Mouse (Mus musculus) intestine, postnatal 0 days (tissue): ENCODE data around the gene Gpr37l1. TPM values are rescaled to one million over a fixed set of nuclear protein-coding genes. Genes with fewer than 3 reads are reported as not detected.

Source experiments
- ATAC-seq: fragments of 200-750 bp; cut with Nextera tagmentation; 2 replicates; pipeline ENCODE4 v1.8.0; 2017; ENCODE audit warnings: mild to moderate bottlenecking, moderate TSS enrichment, moderate library complexity
- H3K27ac ChIP-seq: fragments of 300-500 bp; sonication (generic); 2 replicates; pipeline ENCODE4 v1.5.1; 2014; ENCODE audit warnings: mild to moderate bottlenecking, low read depth, low read length, moderate library complexity
- H3K27me3 ChIP-seq: fragments of 300-500 bp; sonication (generic); replicated peaks from 2 replicates; pipeline ENCODE4 v1.6.1; 2014; ENCODE audit warnings: low read length, mixed read lengths; ENCODE audit not compliant: control insufficient read depth, insufficient read depth
- H3K36me3 ChIP-seq: fragments of 300-500 bp; sonication (generic); 2 replicates; pipeline ENCODE4 v1.6.1; 2014; ENCODE audit warnings: mild to moderate bottlenecking, moderate library complexity; ENCODE audit not compliant: control insufficient read depth, insufficient read depth
- H3K4me1 ChIP-seq: fragments of 300-500 bp; sonication (generic); replicated peaks from 2 replicates; pipeline ENCODE4 v1.6.1; 2014; ENCODE audit warnings: antibody characterized with exemption, low read length, mixed read lengths; ENCODE audit not compliant: control insufficient read depth, insufficient read depth
- H3K4me2 ChIP-seq: fragments of 300-500 bp; sonication (generic); replicated peaks from 2 replicates; pipeline ENCODE4 v1.6.1; 2014; ENCODE audit warnings: low read depth, mild to moderate bottlenecking, moderate library complexity
- H3K4me3 ChIP-seq: fragments of 300-500 bp; sonication (generic); 2 replicates; pipeline ENCODE4 v1.5.1; 2014; ENCODE audit warnings: low read depth, low read length
- H3K9ac ChIP-seq: fragments of 300-500 bp; sonication (generic); 2 replicates; pipeline ENCODE4 v1.6.1; 2014; ENCODE audit warnings: mild to moderate bottlenecking, low read depth, low read length
- H3K9me3 ChIP-seq: fragments of 300-500 bp; sonication (generic); 2 replicates; pipeline ENCODE4 v1.6.1; 2016; ENCODE audit warnings: mixed run types; ENCODE audit not compliant: control insufficient read depth
- CTCF ChIP-seq: sonication (generic); IDR thresholded peaks from 2 replicates; pipeline ENCODE4 v1.5.1; 2016; ENCODE audit warnings: low read depth, mild to moderate bottlenecking, control low read depth, antibody characterized with exemption, moderate library complexity
- WGBS: fragments of 180-500 bp; shearing (Covaris S2); extraction: QIAGEN DNeasy Blood & Tissue Kit; methylation state at CpG from one replicate; pipeline ENCODE4 v1.1.7; 2014; 5-methylcytosine and 5-hydroxymethylcytosine counted together
- polyA plus RNA-seq: library from polyadenylated mRNA; unstranded; fragments of >200 nt; fragmentation: Nextera tagmentation; extraction: Ambion mirVana; gene quantifications from 2 replicates; pipeline ENCODE4 v1.2.1, GENCODE M21; 2015

Gpr37l1 gene
- polyA plus RNA-seq, 1 experiment from 2014 or later: 2.0 TPM

DNA sequence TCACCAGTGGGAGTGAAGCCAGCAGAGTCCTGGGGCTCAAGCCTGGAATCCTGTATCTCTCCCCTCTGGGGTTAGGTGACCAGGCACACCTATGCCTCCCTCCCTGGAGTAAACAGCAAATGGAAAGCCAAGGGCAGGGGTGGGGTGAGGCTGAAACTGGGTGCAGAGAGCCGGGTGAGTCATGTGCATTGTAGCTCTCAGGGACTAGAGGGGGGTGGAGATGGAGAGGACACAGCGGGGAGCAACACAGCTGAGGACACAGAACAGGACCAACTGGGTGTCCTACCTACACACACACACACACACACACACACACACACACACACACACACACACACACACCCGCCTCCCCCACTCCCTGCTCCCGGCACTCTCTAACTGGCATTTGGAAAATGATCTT lies 16.0 kb upstream of the Gpr37l1 start:
- no peak for TF ChIP-seq CTCF
- Histone ChIP-seq H3K27ac (peak overlapping the region; percentile 84), H3K4me2 (0 out of 2 replicates have a peak overlapping the region, but pooled peaks have one; percentile 9), H3K27me3 (no peaks in the 10 kb centered on the region), H3K9ac (peak overlapping the region; percentile 17; the same call in 1 of the 2 replicates), H3K36me3 (no peaks in the 10 kb centered on the region), H3K4me1 (peaks cover 8% of the 10 kb centered on the region; the same call in 1 of the 2 replicates), H3K4me3 (no peak overlapping the region), H3K9me3 (no peaks in the 10 kb centered on the region)
- whole genome bisulfite sequencing: 40% methylated on average over 4 of the region's 4 CpGs
- ATAC-seq: peak; percentile 58

DNA sequence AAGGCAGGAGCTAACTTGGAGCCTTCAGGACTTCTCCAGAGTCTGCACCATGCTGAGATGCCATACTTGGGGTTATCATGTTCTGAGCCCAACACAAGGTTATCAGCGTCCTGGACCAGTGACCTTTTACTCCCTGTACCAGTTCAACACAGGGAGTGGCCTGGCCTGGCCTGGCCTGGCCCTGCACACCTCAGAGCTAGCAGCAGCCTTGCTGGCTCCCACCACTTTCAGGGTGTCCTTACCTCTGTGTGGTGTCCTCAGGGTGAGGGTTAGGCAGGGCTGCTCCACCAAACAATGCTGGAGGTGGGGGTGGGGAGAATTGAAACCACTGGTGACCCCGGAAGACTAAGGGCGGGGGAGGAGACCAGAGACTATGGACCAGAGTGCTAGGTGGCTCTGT lies 15.5 kb upstream of the Gpr37l1 start:
- Histone ChIP-seq H3K4me1 (peaks cover 8% of the 10 kb centered on the region; the same call in 1 of the 2 replicates), H3K36me3 (no peaks in the 10 kb centered on the region), H3K27ac (peak overlapping the region; percentile 84), H3K9ac (no peak overlapping the region), H3K4me3 (no peak overlapping the region), H3K27me3 (no peaks in the 10 kb centered on the region), H3K9me3 (no peaks in the 10 kb centered on the region), H3K4me2 (0 out of 2 replicates have a peak overlapping the region, but pooled peaks have one; percentile 9)
- WGBS: 51% methylated on average over 3 of the region's 3 CpGs
- no peak for TF ChIP-seq CTCF
- ATAC-seq: peak; percentile 17

DNA sequence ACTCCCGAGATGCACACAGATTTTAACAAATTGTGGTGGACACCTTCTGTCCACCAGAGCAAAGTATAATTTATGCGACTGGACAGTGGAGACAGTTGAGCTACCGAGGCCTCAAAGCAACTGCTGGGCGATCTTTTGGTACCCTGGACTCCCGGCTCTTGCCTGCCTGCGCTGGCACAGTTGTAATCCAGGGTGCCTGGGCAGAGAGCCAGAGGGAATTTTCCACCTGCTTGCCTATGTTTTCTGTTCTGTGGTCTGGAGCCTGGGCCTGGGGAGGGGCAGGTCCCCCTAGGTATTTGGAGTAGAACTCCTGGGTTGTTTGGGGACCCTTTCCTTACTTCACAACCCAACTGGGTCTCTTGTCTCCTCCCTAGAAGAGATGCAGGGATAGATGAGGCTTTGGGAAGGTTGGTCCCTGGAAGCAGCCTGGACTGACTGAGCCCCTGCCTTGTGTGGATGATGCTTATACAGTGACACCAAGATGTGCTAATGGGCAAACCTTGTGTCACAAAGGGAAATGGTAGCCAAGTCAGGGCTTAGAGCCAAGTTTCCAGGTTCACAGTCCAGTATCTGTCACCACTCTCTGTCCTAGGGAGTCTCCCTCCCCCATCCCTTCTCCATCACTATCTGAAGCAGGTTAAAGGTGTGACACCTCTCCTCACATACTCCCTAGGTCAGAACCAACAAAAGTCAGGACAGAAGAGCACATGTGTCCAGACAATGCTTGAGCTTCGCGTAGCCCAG lies 14.6 kb upstream of the Gpr37l1 start:
- peaks cover 8% of the 10 kb centered on the region; the same call in 1 of the 2 replicates for H3K4me1 ChIP-seq

DNA sequence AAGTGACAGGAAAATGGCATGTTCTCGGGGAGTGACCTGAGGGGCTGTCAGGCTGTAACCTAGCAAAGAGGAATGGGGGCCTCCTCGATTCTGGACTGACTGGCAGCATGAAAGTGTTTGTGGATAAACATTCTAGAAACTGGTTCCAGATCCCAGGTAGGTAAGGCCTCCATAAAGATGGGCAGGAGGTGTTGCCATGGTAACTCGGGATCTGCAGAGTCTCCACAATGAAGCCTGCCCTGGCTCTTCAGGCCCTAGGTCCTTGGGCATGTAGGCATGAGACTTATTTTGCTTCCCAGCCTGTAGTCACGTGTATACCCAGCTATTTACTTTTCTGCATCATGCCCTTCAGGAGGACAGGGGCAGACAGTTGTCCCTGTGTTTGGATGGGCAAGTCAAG lies 13.8 kb upstream of the Gpr37l1 start:
- Histone ChIP-seq H3K27me3 (no peaks in the 10 kb centered on the region), H3K4me1 (peaks cover 8% of the 10 kb centered on the region), H3K4me3 (no peak overlapping the region), H3K36me3 (no peaks in the 10 kb centered on the region), H3K27ac (peak overlapping the region; percentile 84), H3K9ac (no peak overlapping the region), H3K9me3 (no peaks in the 10 kb centered on the region), H3K4me2 (no peak overlapping the region)
- ATAC-seq: no peak
- no peak for TF ChIP-seq CTCF
- 43% methylated on average over 4 of the region's 4 CpGs for WGBS

More for the DNA sequence above, 14.6 kb upstream of the Gpr37l1 start:
- 82% methylated on average over 8 of the region's 8 CpGs for WGBS
- no peak overlapping the region for H3K4me3 ChIP-seq
- no peaks in the 10 kb centered on the region for H3K9me3 ChIP-seq
- no peak overlapping the region for H3K9ac ChIP-seq
- ATAC-seq: no peak
- H3K27ac ChIP-seq: peak overlapping the region; percentile 84
- no peaks in the 10 kb centered on the region for H3K36me3 ChIP-seq
- H3K27me3 ChIP-seq: no peaks in the 10 kb centered on the region
- H3K4me2 ChIP-seq: no peak overlapping the region
- TF ChIP-seq CTCF: no peak

DNA sequence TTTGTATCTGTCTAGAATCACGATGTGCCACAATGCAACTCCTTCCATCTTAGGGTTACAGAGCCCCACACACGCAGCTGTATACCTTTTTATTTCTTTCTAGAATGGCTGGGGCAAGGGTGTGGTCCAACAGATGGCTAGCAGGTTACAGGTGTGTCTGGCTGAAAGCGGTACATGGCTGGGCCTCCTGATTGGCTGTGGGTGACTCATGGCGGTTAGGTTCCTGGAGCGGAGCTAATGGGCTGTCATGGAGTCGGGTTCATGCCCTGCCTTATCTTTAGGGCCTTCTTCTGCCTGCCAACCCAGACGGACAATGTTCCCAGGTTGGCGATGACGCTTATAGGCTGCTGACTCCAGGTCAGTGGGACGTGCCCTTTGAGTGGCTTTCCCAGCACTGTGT lies 13.3 kb upstream of the Gpr37l1 start:
- no peak overlapping the region for H3K4me2 ChIP-seq
- no peaks in the 10 kb centered on the region for H3K9me3 ChIP-seq
- H3K4me3 ChIP-seq: no peak overlapping the region
- peak; percentile 90 for ATAC-seq
- TF ChIP-seq CTCF: no peak
- peak overlapping the region; percentile 84 for H3K27ac ChIP-seq
- H3K27me3 ChIP-seq: no peaks in the 10 kb centered on the region
- WGBS: 43% methylated on average over 10 of the region's 10 CpGs
- H3K36me3 ChIP-seq: no peaks in the 10 kb centered on the region
- H3K4me1 ChIP-seq: peaks cover 8% of the 10 kb centered on the region
- H3K9ac ChIP-seq: no peak overlapping the region

DNA sequence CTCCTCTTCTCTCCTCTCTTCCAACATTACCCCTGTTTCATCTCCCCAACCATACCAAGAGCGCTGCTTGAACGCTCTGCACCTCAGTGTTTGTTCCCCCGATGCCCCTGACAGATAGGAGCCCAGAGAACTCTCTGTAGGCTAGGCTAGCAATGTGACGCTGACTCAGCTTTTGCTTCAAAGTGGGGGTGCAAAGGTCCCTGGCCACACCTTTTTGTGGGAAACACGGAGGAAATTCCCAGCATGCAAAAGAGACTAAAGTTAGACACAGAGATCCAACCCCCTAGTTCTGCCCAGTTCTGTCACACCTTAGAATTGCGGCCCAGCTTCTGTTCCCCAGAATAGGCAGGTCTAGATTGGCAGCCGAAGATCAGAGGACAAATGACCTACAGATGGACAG lies 11.4 kb upstream of the Gpr37l1 start:
- Histone ChIP-seq H3K27ac (peak overlapping the region; percentile 84), H3K9ac (no peak overlapping the region), H3K4me3 (no peak overlapping the region), H3K27me3 (no peaks in the 10 kb centered on the region), H3K4me2 (no peak overlapping the region), H3K4me1 (peaks cover 11% of the 10 kb centered on the region), H3K9me3 (no peaks in the 10 kb centered on the region), H3K36me3 (no peaks in the 10 kb centered on the region)
- WGBS: 44% methylated on average over 7 of the region's 7 CpGs
- no peak for TF ChIP-seq CTCF
- ATAC-seq: peak; percentile 23
